Mouse (Mus musculus): ENCODE data around the gene Sar1a. TPM values are rescaled to one million over a fixed set of nuclear protein-coding genes. Genes with fewer than 3 reads are reported as not detected.

The Sar1a gene
- total RNA-seq (2023): 181 TPM

GRCm38 (mm10) chr10:61680015-61680913, at the start of gene Sar1a:
Gene Sar1a, plus strand, starts transcription at chr10:61680299.

DNA sequence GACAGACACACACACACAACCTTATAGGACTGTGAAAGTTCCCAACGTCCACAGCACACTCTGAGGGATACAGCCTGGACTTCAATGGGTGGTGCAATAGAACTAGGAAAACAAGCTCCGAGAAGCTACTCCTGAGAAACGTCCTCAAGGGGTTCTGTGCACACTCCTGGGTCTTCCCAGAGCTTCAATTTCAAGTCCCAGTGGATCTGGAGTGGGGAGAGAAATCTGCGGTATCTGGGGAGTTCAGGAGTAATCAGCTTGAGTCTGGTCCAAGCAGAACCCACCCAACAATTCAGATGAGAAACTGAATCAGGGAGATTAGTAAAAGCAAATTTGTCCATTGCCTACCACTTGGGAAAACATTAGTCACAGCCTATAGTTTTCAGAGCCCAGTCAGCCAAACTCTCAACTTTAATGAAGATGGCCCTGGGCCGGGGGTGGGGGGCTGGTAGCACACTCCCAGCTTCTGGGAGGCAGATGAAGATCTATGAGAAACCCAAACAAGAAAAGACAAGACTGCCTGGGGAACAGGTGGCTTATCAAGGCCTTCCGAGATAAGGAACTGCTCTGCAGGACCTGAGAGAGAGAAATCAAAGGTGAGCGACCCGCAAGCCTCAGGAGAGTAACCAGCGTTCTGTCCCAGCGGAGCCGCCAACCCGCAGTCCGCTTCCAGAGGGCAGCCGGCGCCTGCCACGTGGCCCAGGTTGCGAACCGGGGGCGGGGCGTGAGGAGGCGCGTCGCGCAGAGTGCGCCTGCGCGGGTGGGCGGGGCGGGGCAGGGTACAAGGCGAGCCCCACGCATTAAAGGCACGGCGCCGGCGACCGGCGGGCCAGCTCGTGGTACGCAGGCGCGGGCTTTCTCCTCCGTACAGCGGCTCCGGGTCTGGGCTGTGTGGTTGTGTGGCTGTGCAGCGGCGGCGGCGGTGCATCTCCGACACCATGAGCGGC, 32.0 kb upstream of the Sar1a start, which contains the start of gene Ppa1:
Ppa1 (plus strand) TSS at position 763 of the 947 bp plus-strand sequence.

DNA sequence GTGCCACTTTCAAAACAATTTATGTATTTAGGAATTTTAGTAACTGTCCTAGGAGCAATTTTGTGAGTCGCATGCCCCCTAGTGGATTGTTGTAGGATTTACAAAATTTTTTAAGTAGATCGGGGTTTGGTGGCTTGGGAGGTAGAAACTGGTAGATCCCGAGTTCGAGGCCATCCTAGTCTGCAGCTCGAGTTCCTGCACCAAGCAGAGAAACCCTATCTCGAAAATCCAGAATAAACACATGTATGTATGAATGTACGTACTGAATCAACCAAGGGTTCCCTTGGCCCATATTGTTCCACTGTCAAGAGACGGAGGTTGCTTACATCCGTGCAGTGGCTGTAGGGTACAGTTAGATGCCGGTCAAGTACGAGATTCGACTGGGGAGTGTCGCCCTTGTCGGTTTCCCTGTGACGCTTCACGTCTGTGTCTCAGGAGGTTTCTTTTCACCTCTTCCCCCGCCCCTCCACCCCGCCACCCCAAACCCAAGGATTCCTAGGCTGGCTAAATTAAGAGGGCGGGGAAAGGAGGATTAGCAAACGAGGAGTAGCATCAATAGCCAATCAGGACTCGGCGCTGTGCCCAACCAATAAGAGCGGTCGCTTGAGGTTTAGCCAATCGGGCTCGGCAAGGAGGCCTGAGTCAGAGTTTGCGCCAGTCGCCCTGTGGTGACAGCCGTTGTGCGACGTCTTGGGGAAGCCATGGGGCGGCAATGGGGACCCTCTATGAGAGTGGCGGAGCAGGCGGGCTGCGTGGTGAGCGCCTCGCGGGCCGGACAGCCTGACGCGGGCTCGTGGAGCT, 15.0 kb downstream of the Sar1a start, which contains the start of gene Tysnd1:
Tysnd1 (plus strand) TSS at position 645 of the 801 bp plus-strand sequence.

DNA sequence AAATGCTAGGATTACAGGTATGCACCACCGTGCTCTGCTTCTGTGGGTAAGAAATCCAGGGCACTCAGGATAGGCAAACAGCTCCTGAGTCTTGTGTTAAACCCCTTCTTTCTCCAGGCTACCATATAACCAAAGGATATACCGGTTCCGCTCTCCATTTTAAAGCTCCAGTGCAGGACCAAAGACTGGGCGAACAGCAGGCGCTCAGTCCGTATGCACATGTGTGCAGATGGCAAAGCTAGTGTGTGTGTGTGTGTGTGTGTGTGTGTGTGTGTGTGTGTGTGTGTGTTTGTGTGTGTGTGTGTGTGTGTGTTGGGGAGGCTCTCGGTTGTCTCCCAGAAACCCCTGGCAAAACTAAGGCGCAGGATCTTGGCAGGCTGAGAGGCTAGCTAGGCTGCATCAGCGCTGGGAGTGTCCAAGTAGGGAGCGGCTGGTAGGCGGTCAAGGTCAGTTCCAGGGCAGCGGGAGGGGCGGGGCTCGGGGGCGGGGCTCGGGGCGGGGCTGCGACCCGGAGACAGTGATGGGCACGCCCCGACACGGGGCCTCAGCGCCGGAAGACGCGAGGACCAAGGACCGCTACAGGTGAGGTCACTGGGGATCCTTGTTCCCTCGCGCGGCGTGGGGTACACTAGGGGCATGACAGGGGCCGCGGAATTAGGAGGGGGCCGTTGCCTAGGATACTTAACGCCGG, 34.8 kb downstream of the Sar1a start, which contains the start of gene Aifm2:
Aifm2 (plus strand) TSS at position 493 of the 691 bp plus-strand sequence.

Other genes with a start within 250 kb of the Sar1a start
- 176 TPM for gene Eif4ebp2, start 227.6 kb upstream of the Sar1a start, total RNA-seq (2023)
- gene Lrrc20, start 204.5 kb upstream of the Sar1a start, total RNA-seq (2023): 7.2 TPM
- not detected for gene Npffr1, start 84.8 kb upstream of the Sar1a start, total RNA-seq (2023)
- 25.5 TPM for gene Ppa1, start 31.7 kb upstream of the Sar1a start, total RNA-seq (2023)
- gene Tysnd1, start 15.2 kb downstream of the Sar1a start, total RNA-seq (2023): 22.1 TPM
- gene Aifm2, start 35.0 kb downstream of the Sar1a start, total RNA-seq (2023): 3.6 TPM
- gene H2afy2, start 103.8 kb downstream of the Sar1a start, total RNA-seq (2023): not detected

All from CD4-positive naive resting alpha-beta T cell, adult 57 days (primary cell).